Mouse (Mus musculus) liver, embryonic 14.5 days (tissue): Measurements from ENCODE around the gene Cars2.

Experiments
- CTCF ChIP-seq: IDR thresholded peaks from 2 replicates; pipeline ENCODE4 v1.5.1; 2016; ENCODE audit warnings: antibody characterized with exemption, low read depth, control low read depth
- EP300 ChIP-seq: IDR thresholded peaks from 2 replicates; pipeline ENCODE4 v1.6.1; 2016; ENCODE audit warnings: antibody characterized with exemption, low read depth

- TF ChIP-seq CTCF (no peak), EP300 (no peak)
Observed at GRCm38 (mm10) chr8:11518056-11518396, 32.6 kb downstream of the Cars2 start.
